Mouse (Mus musculus) cortical plate, adult 2 months (tissue): ENCODE data around the gene Pdzd11.

Source experiments
- CTCF ChIP-seq: fragments of 200-500 bp; IDR thresholded peaks from 2 replicates; pipeline ENCODE4 v1.5.1; 2011; ENCODE audit warnings: mild to moderate bottlenecking, control low read depth, low read length; ENCODE audit not compliant: insufficient read depth; ENCODE audit errors: extremely low read depth
- POLR2A ChIP-seq: fragments of 200-500 bp; IDR thresholded peaks from 2 replicates; pipeline ENCODE4 v1.6.1; 2011; ENCODE audit warnings: mild to moderate bottlenecking, low read length, control low read depth; ENCODE audit not compliant: insufficient read depth; ENCODE audit errors: extremely low read depth

DNA sequence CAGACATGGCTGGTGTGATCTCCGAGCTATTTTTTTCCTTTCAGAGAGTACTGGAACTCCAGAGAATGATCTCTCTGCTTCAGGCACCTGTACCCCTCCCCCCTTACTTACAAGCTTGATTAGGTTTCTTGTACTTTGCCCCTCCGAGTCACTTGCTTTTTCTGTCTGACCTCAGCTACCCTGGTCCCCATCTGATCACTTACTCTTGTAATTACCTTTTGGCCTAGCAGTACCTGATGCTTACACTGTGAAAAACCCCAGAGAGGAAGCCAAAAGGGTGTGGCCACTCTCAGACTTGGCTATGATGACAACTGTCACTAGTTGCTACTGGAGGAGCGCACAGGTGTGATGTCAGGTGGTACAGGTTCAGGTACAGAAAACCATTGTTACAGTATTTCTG, 7.9 kb downstream of the Pdzd11 start:
- TF ChIP-seq CTCF (no peak), POLR2A (no peak)
